Mouse (Mus musculus) kidney, postnatal 4 days (tissue): ENCODE data around the gene Smarcd1.
"Not testable (repeated sequence)": the region's sequence is repeated elsewhere in the genome, so short reads cannot be mapped to it uniquely, and the experiment has no call there.

Experiments
- DNase-seq, 2 experiments: peaks; one replicate each; pipeline ENCODE4 v3.0.0; 2021; ENCODE audit warnings: mixed read lengths in 2 of 2

Smarcd1 gene

GRCm38 (mm10) chr15:99715982-99716746 is 14.2 kb downstream of the Smarcd1 start:
- DNase-seq, result peak; percentile 51 to 72

- DNase-seq, result no peak
These were observed 14.9 kb downstream of the Smarcd1 start for GRCm38 (mm10) chr15:99716814-99717213.

- peak; percentile 68 to 83 for DNase-seq
These were observed 15.7 kb downstream of the Smarcd1 start, which contains the start of gene Gpd1 for GRCm38 (mm10) chr15:99717386-99718334. TSS of gene Gpd1 (plus strand) at chr15:99717515.

- DNase-seq, result peak in 1 of 2 experiments; percentile 50
These were observed 16.6 kb downstream of the Smarcd1 start for GRCm38 (mm10) chr15:99718461-99719021.

GRCm38 (mm10) chr15:99719865-99720264 is 17.9 kb downstream of the Smarcd1 start:
- DNase-seq, result no peak

GRCm38 (mm10) chr15:99721921-99722743 is 20.2 kb downstream of the Smarcd1 start:
- DNase-seq, result no peak

DNA sequence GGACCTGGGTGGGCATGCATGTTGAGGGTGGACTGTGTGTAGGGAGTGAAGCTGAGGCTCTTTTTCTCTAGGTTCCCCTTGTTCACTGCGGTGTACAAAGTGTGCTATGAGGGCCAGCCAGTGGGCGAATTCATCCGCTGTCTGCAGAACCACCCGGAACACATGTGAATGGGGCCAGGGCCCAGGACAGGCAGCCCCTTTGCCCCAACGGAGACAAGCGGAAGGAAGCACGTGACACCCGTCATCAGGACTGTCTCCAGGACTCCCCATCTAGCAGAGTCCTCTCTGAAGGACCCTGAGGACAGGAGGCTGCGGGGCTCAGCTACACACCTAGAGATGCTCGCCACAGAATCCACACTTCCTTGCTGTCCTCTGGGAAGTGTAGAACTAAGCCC is 21.2 kb downstream of the Smarcd1 start:
- no peak for DNase-seq

DNA sequence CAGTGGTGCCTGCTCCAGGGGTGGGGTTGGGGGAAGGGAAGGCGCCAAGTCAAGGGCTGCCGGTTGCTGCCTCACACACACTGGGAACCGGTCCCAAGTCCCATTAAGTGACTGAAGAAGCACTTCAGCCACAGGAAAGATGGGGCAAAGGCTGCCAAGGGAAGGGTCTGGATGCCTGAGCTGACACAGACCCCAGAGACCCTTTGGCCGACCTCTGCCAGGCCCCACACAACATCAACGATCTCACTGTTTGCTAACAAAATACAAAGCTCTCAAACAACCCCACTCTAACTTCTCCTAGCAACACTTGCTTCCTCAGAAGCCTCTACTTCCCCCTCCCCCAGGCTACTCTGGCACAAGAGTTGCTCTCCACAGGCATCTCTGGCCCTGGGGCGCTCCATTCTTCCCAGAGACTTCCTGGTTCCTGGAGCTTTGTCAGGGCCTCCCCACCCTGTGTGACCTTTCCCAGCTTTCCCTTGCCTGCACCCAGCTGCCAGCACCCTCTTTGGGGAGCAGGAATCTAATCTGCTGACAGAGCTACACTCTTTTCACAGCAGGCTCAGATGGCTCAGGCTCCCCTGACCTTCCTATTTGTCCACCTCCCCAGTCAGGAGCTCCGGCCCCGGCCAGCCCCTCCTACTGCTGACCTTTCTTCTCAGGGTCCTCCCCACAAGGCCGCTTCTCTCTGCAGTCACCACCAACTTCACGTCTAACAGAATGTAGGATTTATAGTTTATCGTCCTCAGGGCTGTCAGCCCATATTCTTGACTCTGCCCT is 21.8 kb downstream of the Smarcd1 start:
- DNase-seq, result peak; percentile 59 to 74

DNA sequence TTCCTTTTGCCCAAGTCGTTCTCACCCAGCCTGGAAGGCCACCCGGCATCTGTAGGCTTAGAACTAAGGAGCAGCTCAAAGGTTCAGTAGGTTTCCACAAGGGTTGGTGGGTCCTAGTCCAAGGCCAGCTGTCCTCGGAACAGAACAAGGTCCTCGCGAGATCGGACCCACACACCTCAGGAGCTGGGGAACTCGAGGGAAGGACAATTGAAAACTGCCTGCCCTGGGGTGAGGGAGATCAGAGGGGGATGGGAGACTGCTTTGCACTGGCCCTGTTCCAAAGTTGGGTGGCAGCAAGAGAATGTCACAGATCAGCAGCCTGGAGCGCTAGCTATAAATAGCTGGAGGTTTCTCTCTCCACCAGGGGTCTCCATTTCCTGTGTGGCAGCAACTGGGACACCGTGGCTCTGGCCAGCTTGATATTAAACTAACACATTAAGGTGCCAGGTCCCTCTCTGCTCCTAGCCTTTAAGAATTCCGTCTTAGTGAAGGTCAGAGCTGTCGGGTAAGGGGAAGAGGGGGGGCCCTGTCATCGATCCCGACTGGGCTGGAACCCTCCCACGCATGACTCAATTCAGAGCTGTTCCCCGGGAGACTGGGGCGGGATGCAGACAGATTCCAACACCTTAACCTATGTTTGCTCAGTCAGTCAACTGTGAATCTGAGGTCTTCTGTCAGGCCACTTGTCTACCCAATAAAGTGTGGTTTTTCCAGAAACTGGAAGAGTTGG is 22.5 kb downstream of the Smarcd1 start:
- peak; percentile 77 to 87 for DNase-seq

GRCm38 (mm10) chr15:99725341-99726155 is 23.6 kb downstream of the Smarcd1 start, which contains the start of gene Cox14:
TSS of gene Cox14 (plus strand) at chr15:99725618.
- peak; percentile 92 to 94 for DNase-seq

- no peak for DNase-seq
These were observed 24.6 kb downstream of the Smarcd1 start for GRCm38 (mm10) chr15:99726549-99726948.

DNA sequence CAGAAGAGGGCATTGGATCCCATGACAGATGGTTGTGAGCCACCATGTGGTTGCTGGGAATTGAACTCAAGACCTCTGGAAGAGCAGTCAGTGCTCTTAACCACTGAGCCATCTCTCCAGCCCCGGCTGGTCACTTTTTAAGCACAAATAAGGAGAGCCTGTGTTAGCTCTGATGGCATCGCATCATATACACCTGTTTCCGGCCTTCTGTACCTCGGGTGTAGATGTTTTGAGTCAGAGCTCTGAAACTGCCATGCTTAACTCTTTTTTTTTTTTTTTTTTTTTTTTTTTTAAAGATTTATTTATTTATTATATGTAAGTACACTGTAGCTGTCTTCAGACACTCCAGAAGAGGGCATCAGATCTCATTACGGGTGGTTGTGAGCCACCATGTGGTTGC is 25.1 kb downstream of the Smarcd1 start:
- DNase-seq, result not testable (repeated sequence)

DNA sequence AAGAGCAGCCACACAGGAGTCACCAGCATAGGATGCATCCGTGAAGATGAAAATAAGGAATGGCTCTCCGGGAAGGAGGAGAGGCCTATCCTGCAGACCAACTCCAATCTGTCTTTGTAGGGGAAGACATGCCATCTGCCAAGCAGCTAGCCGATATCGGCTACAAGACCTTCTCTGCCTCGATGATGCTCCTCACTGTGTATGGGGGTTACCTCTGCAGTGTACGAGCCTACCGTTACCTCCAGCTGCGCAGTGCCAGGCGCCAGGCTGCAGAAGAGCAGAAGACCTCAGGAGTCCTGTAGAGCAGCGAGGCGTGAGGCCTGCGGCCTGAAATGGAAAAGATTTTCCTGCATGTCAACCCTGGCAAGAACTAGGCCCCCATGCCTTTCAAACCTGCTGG is 25.6 kb downstream of the Smarcd1 start:
- no peak for DNase-seq

- DNase-seq, result no peak
These were observed 26.3 kb downstream of the Smarcd1 start for GRCm38 (mm10) chr15:99728211-99728610.

DNA sequence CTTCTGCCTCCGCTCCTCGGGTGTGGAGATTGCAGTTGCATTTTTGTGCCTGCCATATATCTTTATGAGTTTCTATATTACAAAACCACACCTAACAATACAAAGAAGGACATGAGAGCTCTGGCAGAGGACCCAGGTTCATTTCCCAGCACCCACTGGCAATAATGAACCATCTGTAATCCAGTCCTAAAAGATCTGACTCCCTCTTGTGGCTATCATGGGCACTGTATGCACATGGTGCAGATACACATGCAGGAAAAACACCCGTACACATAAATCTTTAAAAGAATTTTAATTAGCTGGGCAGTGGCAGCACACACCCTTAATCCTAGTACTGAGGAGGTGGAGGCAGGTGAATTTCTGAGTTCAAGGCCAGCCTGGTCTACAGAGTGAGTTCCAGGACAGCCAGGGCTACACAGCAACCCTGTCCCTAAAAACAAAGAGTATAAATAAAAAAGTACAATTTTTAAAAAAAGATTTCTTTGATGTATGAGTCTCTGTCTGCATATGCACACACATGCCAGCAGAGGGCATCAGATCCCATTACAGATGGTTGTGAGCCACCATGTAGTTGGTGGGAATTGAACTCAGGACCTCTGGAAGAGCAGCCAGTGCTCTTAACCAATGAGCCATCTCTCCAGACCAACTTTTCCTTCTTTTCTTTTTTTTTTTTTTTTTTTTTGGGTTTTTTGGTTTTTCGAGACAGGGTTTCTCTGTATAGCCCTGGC is 27.3 kb downstream of the Smarcd1 start:
- no peak for DNase-seq

DNA sequence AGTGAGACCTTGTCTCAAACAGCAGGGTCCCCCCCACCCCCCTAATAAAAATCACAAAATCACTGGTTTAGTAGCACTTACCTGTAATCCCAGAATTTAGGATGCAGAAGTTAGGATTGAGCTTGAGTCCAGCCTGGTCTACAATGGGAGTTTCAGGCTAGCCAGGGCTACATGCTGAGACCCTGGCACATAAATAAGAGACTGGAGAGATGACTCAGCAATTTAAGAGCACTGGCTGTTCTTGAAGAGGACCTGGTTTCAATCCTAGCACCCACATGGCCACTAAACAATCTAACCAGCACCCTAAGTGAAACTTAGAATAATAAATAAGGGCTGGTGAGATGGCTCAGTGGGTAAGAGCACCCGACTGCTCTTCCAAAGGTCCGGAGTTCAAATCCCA is 29.2 kb downstream of the Smarcd1 start:
- DNase-seq, result no peak

DNA sequence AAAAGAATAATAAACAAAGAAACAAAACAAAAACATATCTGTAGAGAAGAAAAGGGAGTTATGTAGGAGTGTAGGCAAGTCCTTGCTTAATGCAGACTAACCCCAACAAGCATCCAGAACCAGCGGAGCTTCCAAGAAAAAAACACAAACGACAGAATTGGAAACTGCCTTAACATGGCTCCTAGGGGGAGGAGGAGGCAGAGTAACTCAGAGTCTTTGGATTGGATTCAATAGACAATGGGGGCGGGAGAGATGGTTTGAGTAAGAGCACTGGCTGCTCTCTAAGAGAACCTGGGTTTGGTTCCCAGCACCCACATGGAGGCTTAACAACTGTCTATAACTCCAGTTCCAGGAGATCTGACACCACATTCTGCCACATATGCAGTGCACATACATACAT is 29.7 kb downstream of the Smarcd1 start:
- no peak for DNase-seq

- DNase-seq, result no peak
These were observed 31.3 kb downstream of the Smarcd1 start for GRCm38 (mm10) chr15:99733186-99733585.

DNA sequence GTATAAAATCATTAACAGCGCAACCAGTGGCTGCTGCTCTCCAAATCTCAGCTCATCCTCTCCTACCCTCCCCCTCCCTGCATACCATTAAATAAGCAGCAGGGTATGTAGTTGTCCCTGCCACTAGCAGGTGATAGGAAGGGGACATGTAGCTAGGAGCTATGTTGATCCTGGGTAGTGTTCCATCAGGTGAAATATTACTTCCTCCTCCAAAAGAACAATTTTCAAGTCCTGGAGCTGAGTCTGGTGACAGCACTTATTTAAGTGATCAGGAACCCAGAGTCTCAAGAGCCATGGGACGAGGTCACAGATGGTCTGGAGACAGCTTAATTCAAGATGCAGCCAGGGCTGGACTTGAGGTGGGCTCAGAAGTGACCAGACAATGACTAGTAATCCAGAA is 33.7 kb downstream of the Smarcd1 start:
- peak; percentile 99 to 100 for DNase-seq
